Mouse (Mus musculus) heart, adult 2 months (tissue): ENCODE data around the gene Bpifb5.
"Not testable (repeated sequence)": the region's sequence is repeated elsewhere in the genome, so short reads cannot be mapped to it uniquely, and the experiment has no call there.

Experiments used
- CTCF ChIP-seq: fragments of 200-600 bp; IDR thresholded peaks from 2 replicates; pipeline ENCODE4 v1.8.1; 2022; ENCODE audit warnings: antibody characterized with exemption, mild to moderate bottlenecking, moderate library complexity
- POLR2A ChIP-seq: fragments of 200-500 bp; IDR thresholded peaks from 2 replicates; pipeline ENCODE4 v1.6.1; 2011; ENCODE audit warnings: mild to moderate bottlenecking, low read depth, low read length, control low read depth; ENCODE audit not compliant: insufficient read depth

- TF ChIP-seq POLR2A, CTCF: not testable (repeated sequence)
These were observed 40.5 kb upstream of the Bpifb5 start for GRCm38 (mm10) chr2:154183061-154183460.
